Mouse (Mus musculus) large intestine, adult 2 months (tissue): ENCODE results near the gene Ak9. TPM values are rescaled to one million over a fixed set of nuclear protein-coding genes. Genes with fewer than 3 reads are reported as not detected.

ENCODE experiments used
- DNase-seq: peaks from one replicate; pipeline ENCODE4 v3.0.0-alpha.2; 2012; ENCODE audit warnings: low read depth, low spot score
- WGBS: fragments of 180-500 bp; shearing (Covaris S2); methylation state at CpG from one replicate; pipeline ENCODE4 v1.1.7; 2018; 5-methylcytosine and 5-hydroxymethylcytosine counted together
- polyA plus RNA-seq: library from polyadenylated mRNA; depleted of rRNA; stranded (reverse); fragments of >200 nt; gene quantifications from 2 replicates; pipeline ENCODE4 v1.2.3, GENCODE M21; 2012; rRNA removed

Gene Ak9
- not detected in 2 replicates for polyA plus RNA-seq

DNA sequence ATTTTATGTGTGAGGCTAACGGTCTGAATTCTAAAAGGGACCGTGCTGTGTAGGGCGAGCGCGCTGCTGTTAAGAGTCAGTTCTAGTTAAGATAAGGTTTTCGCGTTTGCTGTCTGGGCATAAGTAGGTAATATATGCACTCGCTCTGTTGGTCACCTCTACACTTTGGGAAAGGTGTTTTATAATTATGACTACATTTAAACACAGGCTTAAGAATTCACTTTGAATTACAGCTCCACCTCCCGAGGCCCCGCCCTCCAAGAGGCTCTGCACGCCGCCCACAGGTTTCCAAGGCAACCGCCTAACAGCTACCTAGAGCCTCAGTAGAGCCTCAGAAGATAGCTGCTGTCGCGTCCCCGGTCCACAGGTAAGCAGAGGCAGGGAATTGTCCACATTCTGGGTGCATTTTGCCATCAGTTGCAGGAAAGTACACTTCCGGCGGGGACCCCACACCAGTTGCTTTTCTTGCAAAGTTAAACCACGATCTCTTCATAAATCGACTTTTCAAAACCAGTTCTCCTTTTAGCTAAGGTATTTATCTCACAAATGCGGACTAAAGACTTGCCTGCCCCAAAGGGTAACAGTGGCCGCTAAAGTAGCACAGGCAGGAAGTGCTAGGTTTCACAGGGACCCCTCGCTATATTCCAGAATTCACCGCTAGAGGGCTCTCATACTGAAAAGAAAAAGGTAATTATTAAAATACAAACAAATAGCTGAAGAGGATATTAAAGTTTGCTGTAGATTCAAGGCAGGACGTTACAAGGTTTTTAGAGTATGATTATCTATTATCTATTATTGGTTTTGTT, at the start of gene Ak9:
TSS of gene Ak9 (plus strand) at position 342 of the 806 bp plus-strand sequence.
- under 1% methylated on average over 25 of the region's 25 CpGs for WGBS
- DNase-seq: peak; percentile 85

DNA sequence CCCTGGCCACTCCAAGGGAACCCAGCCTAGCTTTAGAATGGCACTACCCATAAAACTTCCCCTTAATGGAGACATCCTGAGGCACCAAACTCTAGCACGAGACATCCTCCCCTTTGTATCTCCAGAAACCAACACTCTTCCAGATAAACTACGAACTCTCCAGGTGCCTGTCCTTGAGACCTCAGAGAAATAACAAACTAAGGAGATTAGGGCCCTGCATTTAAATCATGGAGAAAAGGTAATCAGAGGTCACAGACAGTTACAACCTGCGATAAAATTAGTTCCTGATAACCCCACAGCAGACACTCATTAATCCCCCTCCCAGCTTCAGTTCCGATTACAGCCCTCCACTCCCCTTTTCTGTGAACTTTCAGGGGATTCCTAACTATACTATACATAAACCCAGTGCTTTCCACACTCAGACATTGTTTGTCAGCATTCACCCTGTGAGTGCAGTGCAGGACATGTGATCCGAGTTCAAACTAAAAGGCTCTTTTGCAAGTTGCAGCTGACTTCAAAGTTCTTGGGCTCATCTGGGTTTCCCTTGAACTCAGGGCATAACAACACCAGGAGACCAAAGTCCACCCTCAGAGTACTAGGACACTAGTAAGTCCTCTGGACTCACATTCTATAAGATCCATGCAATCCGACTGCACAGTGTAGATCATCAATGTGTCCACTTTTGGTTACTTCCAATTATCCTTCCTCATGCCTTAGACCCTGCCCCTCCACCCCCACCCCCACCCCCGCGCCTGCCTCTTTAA, 43.4 kb upstream of the Ak9 start:
- WGBS: 57% methylated on average over 8 of the region's 8 CpGs

DNA sequence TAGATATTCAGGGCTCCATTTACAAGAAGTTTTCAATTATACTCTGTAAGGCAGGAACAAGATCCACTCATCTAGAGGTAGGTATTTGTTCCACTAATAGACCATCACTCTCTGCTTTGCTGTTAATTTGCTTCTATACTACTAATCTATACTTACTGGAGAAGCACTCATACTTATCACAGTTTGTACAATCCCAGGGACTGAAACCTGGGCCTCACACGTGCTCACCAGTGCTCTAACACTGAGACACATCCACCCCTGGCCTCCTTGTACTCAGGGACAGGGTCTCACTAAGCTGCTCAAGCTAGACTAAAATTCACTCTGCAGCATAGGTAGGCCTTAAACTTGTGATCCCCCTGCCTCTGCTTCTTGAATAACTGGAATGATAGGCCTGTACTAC, 42.6 kb upstream of the Ak9 start:
- 78% methylated on average over 1 of the region's 1 CpGs for WGBS
- DNase-seq: no peak

More for the DNA sequence above, 43.4 kb upstream of the Ak9 start:
- DNase-seq: no peak

DNA sequence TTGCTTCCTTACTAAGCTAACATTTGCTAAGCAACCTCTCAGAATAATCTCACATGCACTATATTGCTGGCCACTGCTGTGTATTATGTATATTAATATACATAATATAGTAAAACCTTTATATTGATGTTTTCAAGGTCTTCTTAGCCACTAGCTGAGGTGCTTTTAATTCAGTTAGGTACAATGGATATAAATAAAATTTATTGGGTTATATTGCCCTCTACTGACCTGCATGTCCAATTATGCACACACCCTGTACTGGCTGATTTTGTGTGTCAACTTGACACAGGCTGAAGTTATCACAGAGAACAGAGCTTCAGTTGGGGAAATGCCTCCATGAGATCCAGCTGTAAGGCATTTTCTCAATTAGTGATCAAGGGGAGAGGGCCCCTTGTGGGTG, 41.9 kb upstream of the Ak9 start:
- no peak for DNase-seq

DNA sequence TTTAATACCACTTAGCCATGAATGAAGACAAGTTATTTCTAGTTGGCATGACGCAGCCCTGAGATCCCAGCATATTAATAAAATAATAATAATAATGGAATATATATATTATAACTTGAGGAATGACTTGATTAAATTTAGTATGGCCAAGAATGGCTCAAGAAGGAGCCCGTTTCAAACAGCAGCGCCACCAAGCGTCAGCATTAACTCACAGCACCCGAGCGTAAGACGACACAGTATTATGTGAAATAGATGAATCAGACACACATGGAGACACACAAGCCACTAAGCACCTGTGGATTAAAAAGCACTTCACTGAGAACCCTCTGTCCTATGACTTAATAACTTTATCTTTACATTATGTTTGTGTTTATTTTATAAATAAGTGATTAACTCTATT, 31.9 kb upstream of the Ak9 start:
- no peak for DNase-seq
- 78% methylated on average over 7 of the region's 7 CpGs for WGBS

DNA sequence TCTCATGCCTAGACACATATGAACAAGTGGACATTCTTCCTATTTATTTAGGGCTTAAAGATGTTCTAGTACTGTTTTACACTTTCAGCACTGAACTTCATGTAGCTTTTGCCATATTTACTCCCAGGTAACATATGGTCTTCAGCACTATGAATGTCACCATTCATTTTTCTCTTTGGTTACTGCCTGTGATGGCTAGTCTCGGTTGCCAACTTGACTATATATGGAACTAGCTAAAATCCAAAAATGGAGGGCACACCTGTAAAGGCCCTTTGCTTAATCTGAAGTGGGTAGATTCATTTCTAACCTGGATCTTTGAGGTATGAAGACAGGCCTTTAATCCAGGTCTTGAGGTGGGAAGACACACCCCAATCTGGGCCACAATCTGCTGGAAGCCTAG, 28.9 kb upstream of the Ak9 start:
- 100% methylated on average over 1 of the region's 1 CpGs for WGBS
- DNase-seq: no peak

DNA sequence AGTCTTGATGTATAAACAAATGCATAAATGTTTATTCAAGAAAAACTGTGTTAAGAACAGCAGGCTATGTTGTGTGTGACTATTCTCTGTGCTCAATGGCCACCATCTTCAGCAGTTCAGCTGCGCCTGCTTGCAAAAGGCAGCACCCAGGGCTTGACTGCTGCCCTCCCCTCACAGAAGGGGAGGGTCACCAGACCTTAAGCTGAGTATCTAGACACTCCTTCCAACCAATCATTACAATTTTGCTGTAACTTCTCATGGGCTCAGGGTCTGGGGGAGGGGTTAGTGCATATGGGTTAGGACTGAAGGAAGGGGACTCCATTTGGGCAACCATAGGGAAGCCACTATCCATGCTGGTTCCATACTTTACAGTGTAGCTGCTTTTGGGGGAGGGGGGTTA, 25.0 kb upstream of the Ak9 start:
- 93% methylated on average over 1 of the region's 1 CpGs for WGBS

DNA sequence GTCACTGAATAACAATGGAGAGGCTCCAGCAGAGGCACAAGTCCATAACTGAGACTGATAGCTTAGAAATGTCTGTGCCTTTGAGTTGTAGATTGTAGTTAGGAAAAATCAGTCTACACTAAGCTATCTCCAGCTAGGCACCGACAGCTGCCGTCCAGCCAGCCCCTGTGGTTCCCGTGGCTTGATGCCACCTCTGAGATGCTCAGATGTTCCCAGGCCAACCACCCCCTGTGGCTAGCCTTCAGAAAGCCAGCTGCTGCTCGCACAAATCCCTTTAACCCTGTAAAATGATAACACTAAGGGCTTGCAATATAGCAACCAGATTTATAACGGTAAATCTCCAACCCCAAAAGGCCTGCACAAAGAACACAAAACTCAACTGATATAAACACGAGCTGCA, 23.6 kb upstream of the Ak9 start:
- WGBS: 81% methylated on average over 6 of the region's 6 CpGs
- no peak for DNase-seq

More for the DNA sequence above, 25.0 kb upstream of the Ak9 start:
- no peak for DNase-seq

DNA sequence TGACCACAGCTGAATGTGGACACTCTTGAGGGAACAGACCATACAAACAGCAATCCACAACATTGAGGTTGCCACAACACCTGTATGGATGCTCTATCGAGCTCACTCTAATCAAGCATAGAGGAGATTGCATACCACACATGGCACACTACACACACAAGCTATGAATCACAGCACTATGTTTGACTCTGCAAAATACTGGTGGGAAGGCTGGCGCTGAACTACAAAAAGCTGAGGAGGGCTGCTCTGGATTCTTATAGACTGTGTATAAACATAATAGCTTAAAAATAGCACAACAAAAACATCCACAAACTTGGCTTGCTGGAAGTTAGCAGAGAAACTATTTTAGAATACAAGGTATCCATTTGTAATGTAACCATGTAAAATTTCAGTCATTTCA, 23.0 kb upstream of the Ak9 start:
- WGBS: 80% methylated on average over 2 of the region's 2 CpGs
- no peak for DNase-seq

DNA sequence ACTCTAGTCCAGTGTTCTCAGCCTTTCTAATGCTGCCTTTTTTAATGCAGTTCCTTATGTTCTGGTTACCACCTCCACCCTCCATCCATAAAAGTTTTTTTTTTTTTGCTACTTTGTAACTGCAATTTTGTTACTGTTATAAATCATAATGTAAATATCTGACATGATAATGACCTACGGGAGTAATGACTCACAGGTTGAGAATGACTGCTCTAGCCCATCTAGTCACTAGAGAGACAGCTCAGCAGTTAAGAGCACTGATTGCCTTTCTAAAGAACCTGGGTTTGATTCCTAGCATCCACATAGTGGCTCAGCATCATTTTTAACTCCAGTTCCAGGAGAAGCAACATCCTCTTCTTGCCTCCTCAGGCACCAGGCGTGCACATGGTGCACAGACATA, 21.7 kb upstream of the Ak9 start:
- no peak for DNase-seq
- 53% methylated on average over 2 of the region's 2 CpGs for WGBS

DNA sequence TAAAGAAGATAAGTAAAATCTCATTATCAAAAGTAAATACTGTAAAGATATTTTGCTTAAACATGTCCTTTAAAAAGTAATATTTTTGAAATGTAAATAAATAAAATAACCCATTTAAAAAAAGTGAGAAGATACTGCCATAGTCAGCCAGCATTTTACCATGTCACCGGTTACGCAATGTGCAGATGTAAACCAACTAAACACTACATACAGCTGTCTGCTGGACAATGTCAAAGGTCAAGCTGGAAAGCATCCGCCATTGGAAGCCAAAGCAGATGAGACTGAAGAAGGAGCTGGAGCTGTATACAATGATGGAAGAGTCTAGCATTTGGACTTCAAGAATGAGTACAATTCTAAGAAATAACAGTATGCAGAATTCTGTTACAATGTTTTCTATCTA, 16.2 kb upstream of the Ak9 start:
- WGBS: 80% methylated on average over 3 of the region's 3 CpGs
- DNase-seq: no peak

DNA sequence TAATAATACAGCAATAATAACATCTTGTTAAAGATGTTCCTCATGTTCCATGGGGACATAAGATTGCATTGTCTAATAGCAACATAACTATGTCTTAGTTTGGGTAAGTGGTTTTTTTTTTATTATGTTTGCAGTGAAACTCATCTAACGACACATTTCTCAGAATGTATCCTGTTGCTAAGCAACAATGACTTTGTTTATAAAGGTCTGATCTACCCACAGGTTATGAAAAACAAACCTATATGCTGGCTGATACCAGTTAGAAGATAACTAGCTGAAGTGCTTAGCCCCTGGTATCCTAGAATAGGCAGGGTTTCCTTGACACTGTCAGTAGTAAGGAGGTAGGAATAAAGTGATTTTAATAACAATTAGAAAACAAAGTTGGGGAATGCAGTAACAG, 15.7 kb upstream of the Ak9 start:
- no peak for DNase-seq
- WGBS: 5% methylated on average over 1 of the region's 1 CpGs

DNA sequence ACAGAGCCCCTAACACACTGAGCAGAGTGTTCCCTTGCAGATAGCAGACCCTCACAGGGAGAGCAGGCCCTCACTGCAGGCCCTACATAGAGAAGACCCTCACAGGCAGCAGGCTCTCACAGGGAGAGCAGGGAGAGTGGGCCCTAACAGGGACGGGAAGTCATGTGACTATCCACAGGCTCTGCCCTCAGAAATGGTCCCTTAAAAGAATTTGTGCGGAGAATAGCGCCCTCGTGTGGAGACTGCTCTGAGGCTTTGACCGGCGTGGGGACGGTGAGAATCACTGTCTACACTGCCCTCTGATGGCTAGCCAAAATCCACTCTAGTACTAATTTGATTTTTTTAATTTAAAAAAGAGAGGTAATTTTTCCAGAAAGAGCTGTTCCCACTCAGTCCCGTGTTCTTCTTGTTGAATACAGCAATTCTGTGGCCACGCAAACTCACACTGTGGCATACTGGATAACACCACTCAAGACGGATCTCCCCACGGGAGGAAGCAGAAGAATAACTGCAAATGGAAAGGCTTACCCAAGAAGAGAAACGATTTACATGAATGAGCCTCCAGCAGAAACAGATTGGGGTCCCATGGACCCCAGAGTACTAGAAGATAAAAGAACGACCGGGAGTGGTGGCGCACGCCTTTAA, 14.9 kb upstream of the Ak9 start:
- peak; percentile 62 for DNase-seq
- 36% methylated on average over 16 of the region's 16 CpGs for WGBS

DNA sequence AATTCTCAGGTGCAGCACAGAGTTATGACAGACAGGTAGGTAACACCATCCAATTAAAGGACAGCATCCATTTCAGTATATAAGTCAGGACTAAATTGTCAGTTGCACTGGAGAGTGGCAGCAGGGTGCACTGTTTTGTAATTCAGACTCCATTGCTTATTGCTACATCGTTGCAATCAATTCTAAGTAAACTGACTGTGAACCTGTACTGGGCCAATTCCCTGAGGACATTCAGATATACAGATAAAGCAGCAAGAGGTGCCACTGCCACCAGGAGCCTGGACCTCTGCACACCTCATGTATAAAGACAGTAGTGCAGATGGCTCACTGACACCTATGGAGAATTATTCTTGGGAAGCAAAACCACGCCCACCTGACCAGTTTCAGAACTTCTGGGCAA, 12.8 kb upstream of the Ak9 start:
- 62% methylated on average over 2 of the region's 2 CpGs for WGBS
- no peak for DNase-seq

DNA sequence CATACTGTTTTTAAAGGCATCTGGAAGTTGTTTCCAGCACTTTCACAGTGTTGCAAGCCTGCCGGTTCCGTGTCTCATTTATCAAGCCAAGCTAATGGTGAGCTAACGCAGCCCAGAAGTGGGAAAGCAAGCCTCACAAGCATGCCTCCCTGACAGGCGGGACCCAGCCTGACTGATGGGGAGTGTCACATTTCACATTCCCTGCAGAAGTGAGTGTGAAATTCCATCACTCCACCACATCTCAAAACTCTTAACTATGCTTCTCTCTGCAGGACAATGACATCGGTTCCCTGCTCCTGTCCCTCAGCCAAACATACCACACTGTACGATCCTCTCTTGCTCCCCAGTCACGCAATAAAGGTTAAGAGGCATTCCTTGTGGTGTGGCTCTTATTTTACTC, 10.8 kb upstream of the Ak9 start:
- DNase-seq: no peak
- WGBS: 30% methylated on average over 7 of the region's 7 CpGs

DNA sequence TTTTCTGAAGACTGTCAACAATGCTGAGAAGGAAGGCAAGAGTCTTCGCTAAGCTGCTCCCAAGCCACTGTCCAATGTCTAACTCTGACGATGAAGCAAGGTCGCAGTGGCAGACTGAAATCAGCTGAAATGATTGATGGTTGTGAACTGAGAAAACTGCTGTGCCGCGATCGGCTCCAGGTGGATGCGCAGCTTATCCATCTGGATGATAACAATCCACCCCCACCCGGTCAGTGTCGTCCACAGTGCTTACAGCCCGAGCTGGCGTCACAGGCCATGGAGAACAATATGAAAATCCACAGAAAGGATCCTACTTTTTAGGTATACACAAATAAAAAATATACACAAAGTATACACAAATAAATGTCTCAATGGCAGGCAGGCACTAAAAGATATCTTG, 9.0 kb upstream of the Ak9 start:
- 92% methylated on average over 11 of the region's 11 CpGs for WGBS
- DNase-seq: no peak

DNA sequence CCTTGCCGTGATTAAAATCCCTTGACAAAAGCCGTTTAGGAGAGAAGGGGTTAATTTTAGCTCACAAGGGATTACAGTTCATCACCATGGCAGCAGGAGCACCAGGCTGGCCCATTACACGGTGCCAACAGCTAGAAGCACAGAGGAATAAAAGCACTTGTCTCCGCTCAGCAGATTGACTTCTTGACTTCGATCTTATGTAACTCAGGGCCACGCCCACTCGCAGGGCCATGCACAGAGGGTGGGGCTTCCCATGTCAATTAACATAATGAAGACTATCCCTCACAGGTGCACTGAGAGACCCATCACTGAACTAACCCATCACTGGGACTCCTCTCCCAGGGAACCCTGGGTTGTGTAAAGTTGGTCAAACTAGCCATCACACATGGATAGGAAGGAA, 8.6 kb upstream of the Ak9 start:
- 48% methylated on average over 7 of the region's 7 CpGs for WGBS

DNA sequence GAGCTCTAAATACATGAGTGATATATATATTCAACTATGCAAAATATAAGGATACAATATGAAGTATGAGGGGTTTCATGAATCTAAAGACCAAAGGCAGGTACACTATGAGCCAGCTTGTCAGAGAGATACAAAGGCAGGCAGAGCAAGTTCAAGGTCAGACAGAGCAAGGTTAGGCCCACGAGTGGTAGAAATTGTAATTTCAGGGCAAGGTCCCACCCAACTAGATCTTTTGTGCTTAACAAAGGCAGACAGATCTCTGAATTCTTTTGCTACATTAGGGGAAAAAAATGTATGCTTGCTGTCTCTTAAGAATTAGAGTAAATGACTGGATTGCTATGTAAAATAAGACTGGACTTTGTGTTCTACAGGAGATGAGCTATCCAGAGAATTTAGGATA, 3.6 kb upstream of the Ak9 start:
- DNase-seq: no peak
- WGBS: 55% methylated on average over 1 of the region's 1 CpGs

More for the DNA sequence above, 8.6 kb upstream of the Ak9 start:
- DNase-seq: no peak

DNA sequence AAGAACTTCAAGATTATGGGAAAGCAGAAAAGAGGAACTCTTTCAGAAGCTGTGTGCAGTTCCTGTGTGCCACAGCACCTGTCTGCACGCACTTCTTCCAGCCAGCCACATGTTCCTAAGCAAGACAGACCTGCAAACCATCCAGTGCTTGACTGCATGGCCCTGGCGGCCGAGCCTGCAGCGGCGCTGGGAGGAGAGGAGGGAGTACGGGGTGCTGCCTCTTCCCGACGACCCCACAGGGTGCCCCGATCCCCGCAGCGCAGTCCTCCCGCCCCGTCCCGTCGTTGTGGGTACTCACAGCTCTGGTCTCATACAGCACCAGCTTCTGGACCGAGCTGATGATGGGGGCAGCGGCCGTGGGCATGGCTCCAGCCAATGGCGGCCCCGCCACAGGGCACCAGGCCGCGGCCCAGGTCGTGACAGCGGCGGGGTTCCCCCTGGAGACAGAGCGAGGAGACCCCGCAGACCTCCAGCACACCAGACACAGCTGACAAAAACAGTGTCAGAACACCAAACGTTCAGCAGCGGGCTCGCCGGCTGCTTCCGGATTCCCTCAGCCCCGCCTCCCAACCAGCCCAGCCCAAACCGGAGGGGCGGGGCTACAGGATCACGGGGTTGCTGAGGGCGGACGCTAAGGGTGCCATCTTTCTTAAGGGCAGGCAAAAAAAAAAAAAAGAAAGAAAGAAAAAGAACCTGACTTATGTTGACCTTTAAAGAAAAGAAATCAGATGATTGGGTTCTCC, 920 bp upstream of the Ak9 start, which contains the start of gene Fig4:
TSS of gene Fig4 (minus strand) at position 572 of the 743 bp plus-strand sequence.
- DNase-seq: peak; percentile 56
- 1% methylated on average over 38 of the region's 38 CpGs for WGBS

DNA sequence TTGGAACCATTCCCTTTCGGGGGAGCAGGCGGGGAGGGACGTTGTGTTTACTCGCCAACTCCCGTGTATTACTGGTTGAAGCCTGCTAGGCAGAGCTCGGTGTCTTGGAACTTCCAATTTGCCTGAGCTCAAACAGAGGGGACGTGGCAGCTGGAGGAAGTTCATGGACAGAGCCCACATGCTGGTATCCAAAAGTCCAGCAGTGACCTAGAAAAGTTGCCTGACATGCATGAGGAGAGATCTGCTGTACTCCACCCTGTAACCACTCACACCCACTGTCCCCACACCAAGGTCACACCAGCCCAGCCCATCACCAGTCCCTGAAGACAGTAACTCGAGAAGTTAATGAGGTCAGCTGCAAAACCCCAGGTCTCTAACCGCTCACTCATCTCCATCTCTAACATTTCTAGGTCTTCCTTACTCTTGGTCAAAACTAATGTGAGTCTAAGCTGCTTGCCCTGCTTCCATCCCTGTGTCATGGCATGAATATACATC, 1.2 kb downstream of the Ak9 start:
- WGBS: 48% methylated on average over 9 of the region's 9 CpGs
- no peak for DNase-seq
